Mouse (Mus musculus) heart, adult 2 months (tissue): ENCODE measurements at regions not wholly inside any gene's neighbourhood (a gene's known extent, or its start where the extent isn't known, plus 50 kb on each side); places are given as distances from the start of the nearest gene placed in this dataset.

Experiments used
- CTCF ChIP-seq: fragments of 200-600 bp; IDR thresholded peaks from 2 replicates; pipeline ENCODE4 v1.8.1; 2022; ENCODE audit warnings: antibody characterized with exemption, mild to moderate bottlenecking, moderate library complexity
- EP300 ChIP-seq: fragments of 200-500 bp; IDR thresholded peaks from 2 replicates; pipeline ENCODE4 v1.6.1; 2011; ENCODE audit warnings: low read depth, low read length, control low read depth; ENCODE audit not compliant: insufficient read depth
- POLR2A ChIP-seq: fragments of 200-500 bp; IDR thresholded peaks from 2 replicates; pipeline ENCODE4 v1.6.1; 2011; ENCODE audit warnings: mild to moderate bottlenecking, low read depth, low read length, control low read depth; ENCODE audit not compliant: insufficient read depth

DNA sequence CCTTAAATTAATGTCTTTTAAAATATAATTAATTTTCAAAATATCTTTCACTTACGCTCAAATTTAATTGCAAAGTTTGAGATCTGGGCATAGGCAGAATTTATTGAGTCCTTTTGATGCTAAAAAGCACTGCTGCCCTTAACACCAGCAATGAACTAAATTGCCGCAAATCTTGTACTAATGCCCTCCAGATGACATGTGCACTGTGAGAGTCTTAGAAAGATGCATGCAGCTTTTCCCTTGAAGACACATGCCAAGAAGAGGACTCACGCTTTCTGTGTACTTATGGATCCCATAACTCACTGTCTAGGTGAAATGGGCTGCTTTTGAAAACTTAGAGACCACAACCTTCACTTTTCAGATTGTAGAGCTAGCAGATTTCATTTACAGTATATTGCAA is 199.1 kb upstream of the Tox3 start:
- TF ChIP-seq CTCF (no peak), POLR2A (no peak), EP300 (no peak)
